Comparison of ENCODE assay signal across 9 mouse cellular contexts in the genomic region with DNA sequence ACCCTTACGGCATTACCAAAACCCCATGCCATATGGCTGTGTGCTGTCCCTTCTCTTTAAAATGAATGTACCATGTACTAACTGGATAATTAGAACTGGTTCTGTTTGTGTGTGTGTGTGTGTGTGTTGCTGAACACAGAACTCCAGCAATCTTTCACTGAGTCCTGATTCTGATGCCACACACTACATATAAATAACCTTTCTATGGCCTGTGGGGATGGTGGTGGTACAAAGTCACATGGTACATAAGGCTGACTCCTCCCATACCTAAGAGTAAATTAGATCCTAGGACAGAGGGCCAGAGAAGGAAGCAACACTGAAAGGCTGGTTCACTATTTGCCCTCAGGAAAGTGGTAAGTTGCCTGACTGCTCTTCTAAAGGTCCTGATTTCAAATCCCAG. TPM values are rescaled to one million over a fixed set of nuclear protein-coding genes. Genes with fewer than 3 reads are reported as not detected.
A peak's percentile ranks its signal among the peaks of the same experiment; 100 is the strongest.
DNase-seq lines count a peak whose midpoint lies in the region; ATAC-seq lines count a peak whose summit lies in the region.
"Had no signal": no experiment of that assay in that cellular context is flagged by ENCODE, and none has a peak within 500 bp of the region (broad histone marks: within the 10 kb centered on the region; RNA-seq: fewer than 3 reads in every experiment).

A gene (plus strand): TSS at position 301 of the 400 bp plus-strand sequence.

- no peaks in the 10 kb centered on the region for H3K79me2 ChIP-seq in macrophage (ENCODE audit: inconsistent target)

- WGBS in macrophage (ENCODE audit: missing documents) = 100% methylated on average over 1 of the region's 1 CpGs

- peak within 1 kb of the TSS; percentile 45 for H3K27ac ChIP-seq in macrophage
- H3K27ac ChIP-seq: liver, embryonic 14.5 days had no signal

- H3K36me3 ChIP-seq in macrophage (ENCODE audit: inconsistent target) = no peaks in the 10 kb centered on the region

- intact Hi-C loops in left cerebral cortex, postnatal 4 days (cut with DNase I) = no loop called here
- intact Hi-C loops in left cerebral cortex, postnatal 25 days (cut with DNase I) = no loop called here

- ATAC-seq in activated CD4-positive, CD25-positive, alpha-beta regulatory T cell, adult 4 months = no peak

- no peak for DNase-seq in adrenal gland, postnatal 25 days
- no peak for DNase-seq in adrenal gland, adult 18-20 months (ENCODE audit: low spot score in 2 of 2)
- no peak for DNase-seq in left cerebral cortex, postnatal 4 days
- no peak for DNase-seq in left cerebral cortex, postnatal 25 days (ENCODE audit: low spot score in 2 of 2)
- no peak for DNase-seq in Muller cell, postnatal 12 days (ENCODE audit: inconsistent ontology term)
- DNase-seq in right cerebral cortex, postnatal 4 days = no peak

- no peak within 1 kb of the TSS for H3K4me3 ChIP-seq in macrophage (ENCODE audit: inconsistent target)

RNA-seq across cellular contexts. Expression of the gene that starts here (rescaled TPM):
- 15.5 and 16.3 TPM in 2 replicates for total RNA-seq in adrenal gland, postnatal 25 days (2021)
- 10 to 100 TPM in 1 of 2 experiments, 1 to 10 TPM in 1; 8.9 to 10.4 TPM for total RNA-seq in adrenal gland, adult 18-20 months (2021)
- total RNA-seq in left cerebral cortex, postnatal 4 days (2021) = 10 to 100 TPM; 18.4 to 19.4 TPM
- total RNA-seq in left cerebral cortex, postnatal 25 days (2021) = 1 to 10 TPM; 6.7 to 9.9 TPM
- 10 to 100 TPM; 20.5 to 26.2 TPM for polyA plus RNA-seq in activated CD4-positive, CD25-positive, alpha-beta regulatory T cell, adult 4 months (2017; shearing (Covaris generic))
- 10 to 100 TPM in 22 of 26 experiments, 1 to 10 TPM in 4; 3.0 to 79.5 (median 25.7) TPM for total RNA-seq in macrophage (2018; cell fraction: chromatin; rRNA removed)
- total RNA-seq in macrophage (2018; cell fraction: cytosol; rRNA removed) = 10 to 100 TPM in 11 of 26 experiments, 1 to 10 TPM in 15; 4.6 to 14.2 (median 9.4) TPM
- 10 to 100 TPM in 25 of 26 experiments, 1 to 10 TPM in 1; 9.2 to 42.3 (median 22.1) TPM for total RNA-seq in macrophage (2018; cell fraction: nucleus; rRNA removed)
- polyA plus RNA-seq in macrophage (2018) = 6.0 to 11.0 TPM (median 7.9 TPM) in 3 replicates
